Mouse (Mus musculus) cerebellum, adult 18-20 months (tissue): ENCODE results near the gene Prr32.

ENCODE experiments used
- DNase-seq, 2 experiments: peaks; one replicate each; pipeline ENCODE4 v3.0.0; 2021

Prr32 gene

DNA sequence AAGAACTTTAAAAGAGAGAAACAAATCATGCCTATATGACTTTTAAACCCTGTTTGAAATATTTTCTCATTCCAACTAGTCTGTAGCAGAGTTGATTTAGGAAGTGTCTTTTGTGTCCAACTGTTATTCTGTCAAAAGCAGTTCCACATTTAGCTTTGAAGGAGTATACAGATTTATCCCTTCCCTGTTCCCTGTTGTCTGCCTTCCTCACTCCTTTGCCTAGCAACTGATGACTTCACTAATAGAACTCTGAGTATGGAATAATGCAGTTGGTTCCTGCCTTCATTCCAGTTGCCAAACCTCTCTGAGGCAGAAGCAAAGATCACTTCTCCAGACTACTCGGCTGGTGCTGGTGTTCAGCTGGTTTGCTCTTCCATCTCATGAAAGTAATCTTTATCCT is at the start of gene Prr32:
Gene Prr32, plus strand, starts transcription at position 301 of the 400 bp plus-strand sequence.
- no peak for DNase-seq
